Mouse (Mus musculus): ENCODE measurements at regions not wholly inside any gene's neighbourhood (a gene's known extent, or its start where the extent isn't known, plus 50 kb on each side); places are given as distances from the start of the nearest gene placed in this dataset.
A peak's percentile ranks its signal among the peaks of the same experiment; 100 is the strongest.
"Not testable (repeated sequence)": the region's sequence is repeated elsewhere in the genome, so short reads cannot be mapped to it uniquely, and the experiment has no call there.

GRCm38 (mm10) chr5:78075203-78075602 is 667.4 kb upstream of the Igfbp7 start:
- H3K36me3 ChIP-seq (replicated peaks; ENCODE audit: control insufficient read depth, insufficient read depth) = no peaks in the 10 kb centered on the region
- H3K27me3 ChIP-seq (ENCODE audit: control insufficient read depth, insufficient read depth, low read length) = no peaks in the 10 kb centered on the region
- no peak overlapping the region for H3K9ac ChIP-seq
- H3K4me2 ChIP-seq (replicated peaks) = no peak overlapping the region
- H3K27ac ChIP-seq = no peak overlapping the region
- WGBS = 73% methylated on average over 1 of the region's 1 CpGs
- DNase-seq (ENCODE audit: low spot score) = no peak
- no peak for ATAC-seq (ENCODE audit: low FRiP score)
- H3K4me1 ChIP-seq (replicated peaks; ENCODE audit: control insufficient read depth, insufficient read depth, low read length) = no peaks in the 10 kb centered on the region
- H3K9me3 ChIP-seq (ENCODE audit: control insufficient read depth, low read length) = no peaks in the 10 kb centered on the region
- no peak overlapping the region for H3K4me3 ChIP-seq (replicated peaks; ENCODE audit: low read length)

GRCm38 (mm10) chr5:78032554-78033250 is 624.9 kb upstream of the Igfbp7 start:
- Histone ChIP-seq H3K4me3 (replicated peaks; ENCODE audit: low read length) (no peak overlapping the region), H3K36me3 (replicated peaks; ENCODE audit: control insufficient read depth, insufficient read depth) (no peaks in the 10 kb centered on the region), H3K4me1 (replicated peaks; ENCODE audit: control insufficient read depth, insufficient read depth, low read length) (no peaks in the 10 kb centered on the region), H3K27me3 (ENCODE audit: control insufficient read depth, insufficient read depth, low read length) (no peaks in the 10 kb centered on the region), H3K9me3 (ENCODE audit: control insufficient read depth, low read length) (no peaks in the 10 kb centered on the region), H3K9ac (no peak overlapping the region), H3K4me2 (replicated peaks) (no peak overlapping the region), H3K27ac (no peak overlapping the region)
- 68% methylated on average over 4 of the region's 4 CpGs for WGBS
- no peak for ATAC-seq (ENCODE audit: low FRiP score)
- DNase-seq (ENCODE audit: low spot score) = no peak

- H3K27me3 ChIP-seq (ENCODE audit: control insufficient read depth, insufficient read depth, low read length) = no peaks in the 10 kb centered on the region
Observed at GRCm38 (mm10) chr5:78017523-78017922, 609.7 kb upstream of the Igfbp7 start.

GRCm38 (mm10) chr5:77986449-77987047 is 578.7 kb upstream of the Igfbp7 start:
- WGBS = 37% methylated on average over 10 of the region's 10 CpGs
- Histone ChIP-seq H3K4me2 (replicated peaks) (no peak overlapping the region), H3K9ac (no peak overlapping the region), H3K4me3 (replicated peaks; ENCODE audit: low read length) (no peak overlapping the region), H3K27me3 (ENCODE audit: control insufficient read depth, insufficient read depth, low read length) (no peaks in the 10 kb centered on the region), H3K27ac (no peak overlapping the region), H3K36me3 (replicated peaks; ENCODE audit: control insufficient read depth, insufficient read depth) (no peaks in the 10 kb centered on the region), H3K4me1 (replicated peaks; ENCODE audit: control insufficient read depth, insufficient read depth, low read length) (no peaks in the 10 kb centered on the region), H3K9me3 (ENCODE audit: control insufficient read depth, low read length) (no peaks in the 10 kb centered on the region)
- DNase-seq (ENCODE audit: low spot score) (peak; percentile 26), ATAC-seq (ENCODE audit: low FRiP score) (no peak)

More at GRCm38 (mm10) chr5:78017523-78017922, 609.7 kb upstream of the Igfbp7 start:
- no peak overlapping the region for H3K4me3 ChIP-seq (replicated peaks; ENCODE audit: low read length)
- no peaks in the 10 kb centered on the region for H3K4me1 ChIP-seq (replicated peaks; ENCODE audit: control insufficient read depth, insufficient read depth, low read length)
- no peak overlapping the region for H3K9ac ChIP-seq
- no peak overlapping the region for H3K27ac ChIP-seq
- DNase-seq (ENCODE audit: low spot score) (no peak), ATAC-seq (ENCODE audit: low FRiP score) (no peak)
- no peaks in the 10 kb centered on the region for H3K36me3 ChIP-seq (replicated peaks; ENCODE audit: control insufficient read depth, insufficient read depth)
- WGBS = 82% methylated on average over 4 of the region's 4 CpGs
- no peak overlapping the region for H3K4me2 ChIP-seq (replicated peaks)
- 0 out of 2 replicates have a peak, but pooled peaks cover 5% of the 10 kb centered on the region for H3K9me3 ChIP-seq (ENCODE audit: control insufficient read depth, low read length)

- 42% methylated on average over 1 of the region's 1 CpGs for WGBS
- DNase-seq (ENCODE audit: low spot score) = no peak
Observed at GRCm38 (mm10) chr5:77985269-77985668, 577.4 kb upstream of the Igfbp7 start.

GRCm38 (mm10) chr5:77940021-77940420 is 532.2 kb upstream of the Igfbp7 start:
- not testable (repeated sequence) for DNase-seq (ENCODE audit: low spot score); H3K27ac ChIP-seq; H3K4me1 ChIP-seq (replicated peaks; ENCODE audit: control insufficient read depth, insufficient read depth, low read length); H3K9me3 ChIP-seq (ENCODE audit: control insufficient read depth, low read length); H3K4me3 ChIP-seq (replicated peaks; ENCODE audit: low read length); H3K4me2 ChIP-seq (replicated peaks); H3K9ac ChIP-seq; H3K27me3 ChIP-seq (ENCODE audit: control insufficient read depth, insufficient read depth, low read length); H3K36me3 ChIP-seq (replicated peaks; ENCODE audit: control insufficient read depth, insufficient read depth)
- WGBS = 61% methylated on average over 4 of the region's 4 CpGs
- ATAC-seq (ENCODE audit: low FRiP score) = peak; percentile 74; the same call in 1 of the 2 replicates

More at GRCm38 (mm10) chr5:77985269-77985668, 577.4 kb upstream of the Igfbp7 start:
- Histone ChIP-seq H3K4me2 (replicated peaks) (no peak overlapping the region), H3K36me3 (replicated peaks; ENCODE audit: control insufficient read depth, insufficient read depth) (no peaks in the 10 kb centered on the region), H3K4me1 (replicated peaks; ENCODE audit: control insufficient read depth, insufficient read depth, low read length) (no peaks in the 10 kb centered on the region), H3K9me3 (ENCODE audit: control insufficient read depth, low read length) (no peaks in the 10 kb centered on the region), H3K27ac (no peak overlapping the region), H3K4me3 (replicated peaks; ENCODE audit: low read length) (no peak overlapping the region), H3K27me3 (ENCODE audit: control insufficient read depth, insufficient read depth, low read length) (no peaks in the 10 kb centered on the region), H3K9ac (no peak overlapping the region)
- no peak for ATAC-seq (ENCODE audit: low FRiP score)

- no peaks in the 10 kb centered on the region for H3K9me3 ChIP-seq (ENCODE audit: control insufficient read depth, low read length)
- no peaks in the 10 kb centered on the region for H3K36me3 ChIP-seq (replicated peaks; ENCODE audit: control insufficient read depth, insufficient read depth)
- no peak overlapping the region for H3K4me2 ChIP-seq (replicated peaks)
- DNase-seq (ENCODE audit: low spot score) = no peak
- H3K27me3 ChIP-seq (ENCODE audit: control insufficient read depth, insufficient read depth, low read length) = no peaks in the 10 kb centered on the region
- H3K4me3 ChIP-seq (replicated peaks; ENCODE audit: low read length) = no peak overlapping the region
- no peak overlapping the region for H3K9ac ChIP-seq
- no peak for ATAC-seq (ENCODE audit: low FRiP score)
- no peak overlapping the region for H3K27ac ChIP-seq
- 94% methylated on average over 2 of the region's 2 CpGs for WGBS
- no peaks in the 10 kb centered on the region for H3K4me1 ChIP-seq (replicated peaks; ENCODE audit: control insufficient read depth, insufficient read depth, low read length)
Observed at GRCm38 (mm10) chr5:77931874-77932273, 524.0 kb upstream of the Igfbp7 start.

GRCm38 (mm10) chr5:77921186-77921585 is 513.3 kb upstream of the Igfbp7 start:
- no peak for ATAC-seq (ENCODE audit: low FRiP score)
- WGBS = 79% methylated on average over 2 of the region's 2 CpGs

GRCm38 (mm10) chr5:77917086-77917676 is 509.3 kb upstream of the Igfbp7 start:
- DNase-seq (ENCODE audit: low spot score) = no peak
- 36% methylated on average over 7 of the region's 7 CpGs for WGBS
- H3K9me3 ChIP-seq (ENCODE audit: control insufficient read depth, low read length) = no peaks in the 10 kb centered on the region

More at GRCm38 (mm10) chr5:77921186-77921585, 513.3 kb upstream of the Igfbp7 start:
- Histone ChIP-seq H3K36me3 (replicated peaks; ENCODE audit: control insufficient read depth, insufficient read depth) (no peaks in the 10 kb centered on the region), H3K27ac (no peak overlapping the region), H3K4me3 (replicated peaks; ENCODE audit: low read length) (no peak overlapping the region), H3K4me2 (replicated peaks) (no peak overlapping the region), H3K9me3 (ENCODE audit: control insufficient read depth, low read length) (no peaks in the 10 kb centered on the region), H3K27me3 (ENCODE audit: control insufficient read depth, insufficient read depth, low read length) (no peaks in the 10 kb centered on the region), H3K4me1 (replicated peaks; ENCODE audit: control insufficient read depth, insufficient read depth, low read length) (peaks cover 11% of the 10 kb centered on the region; the same call in 1 of the 2 replicates), H3K9ac (no peak overlapping the region)
- no peak for DNase-seq (ENCODE audit: low spot score)

More at GRCm38 (mm10) chr5:77917086-77917676, 509.3 kb upstream of the Igfbp7 start:
- Histone ChIP-seq H3K27ac (no peak overlapping the region), H3K4me3 (replicated peaks; ENCODE audit: low read length) (no peak overlapping the region), H3K36me3 (replicated peaks; ENCODE audit: control insufficient read depth, insufficient read depth) (no peaks in the 10 kb centered on the region), H3K27me3 (ENCODE audit: control insufficient read depth, insufficient read depth, low read length) (no peaks in the 10 kb centered on the region), H3K4me2 (replicated peaks) (no peak overlapping the region), H3K9ac (no peak overlapping the region), H3K4me1 (replicated peaks; ENCODE audit: control insufficient read depth, insufficient read depth, low read length) (peaks cover 13% of the 10 kb centered on the region; the same call in 1 of the 2 replicates)
- ATAC-seq (ENCODE audit: low FRiP score) = no peak
